Mouse (Mus musculus) C2C12 (cell line): ENCODE measurements around the gene Eif1b.

Experiments
- CEBPB ChIP-seq: IDR thresholded peaks from one replicate; pipeline ENCODE4 v1.6.1; 2011; ENCODE audit warnings: low read depth, mild to moderate bottlenecking, control low read depth, moderate library complexity
- CTCF ChIP-seq: IDR thresholded peaks from one replicate; pipeline ENCODE4 v1.5.1; 2011; ENCODE audit not compliant: control insufficient read depth, insufficient read depth, insufficient read length
- FOSL1 ChIP-seq: IDR thresholded peaks from one replicate; pipeline ENCODE4 v1.8.0; 2011; ENCODE audit warnings: mild to moderate bottlenecking, low read length; ENCODE audit not compliant: poor library complexity, insufficient read depth, severe bottlenecking
- MAX ChIP-seq: IDR thresholded peaks from one replicate; pipeline ENCODE4 v1.6.1; 2011; ENCODE audit warnings: mild to moderate bottlenecking, control low read depth
- MYOD1 ChIP-seq: IDR thresholded peaks from one replicate; pipeline ENCODE4 v1.6.1; 2011; ENCODE audit warnings: low read depth; ENCODE audit not compliant: control insufficient read depth, insufficient read length
- MYOG ChIP-seq: IDR thresholded peaks from one replicate; pipeline ENCODE4 v1.6.1; 2011; ENCODE audit not compliant: control insufficient read depth, insufficient read length; ENCODE audit errors: extremely low read depth
- USF1 ChIP-seq: IDR thresholded peaks from one replicate; pipeline ENCODE4 v1.6.1; 2011; ENCODE audit warnings: low read depth, mild to moderate bottlenecking, control low read depth, moderate library complexity

GRCm38 (mm10) chr9:120511781-120512180 lies 19.7 kb downstream of the Eif1b start:
- TF ChIP-seq FOSL1 (no peak), CTCF (no peak), MAX (no peak), MYOG (no peak), MYOD1 (no peak), USF1 (no peak), CEBPB (no peak)
